Mouse (Mus musculus) heart, adult 2 months (tissue): Measurements from ENCODE around the gene Rbms1. TPM values are rescaled to one million over a fixed set of nuclear protein-coding genes. Genes with fewer than 3 reads are reported as not detected.

ENCODE experiments used
- DNase-seq, 2 experiments: peaks; one replicate each; pipeline ENCODE4 v3.0.0; 2021
- H3K27ac ChIP-seq: fragments of 200-600 bp; 2 replicates; pipeline ENCODE4 v1.8.1; 2022
- H3K27me3 ChIP-seq: fragments of 200-500 bp; 2 replicates; pipeline ENCODE4 v1.6.1; 2012; ENCODE audit warnings: mild to moderate bottlenecking, low read length, inconsistent platforms, mixed read lengths; ENCODE audit not compliant: control insufficient read depth, insufficient read depth
- H3K36me3 ChIP-seq: fragments of 200-500 bp; 2 replicates; pipeline ENCODE4 v1.6.1; 2012; ENCODE audit warnings: low read length, inconsistent platforms; ENCODE audit not compliant: control insufficient read depth, insufficient read depth
- H3K4me1 ChIP-seq: fragments of 200-500 bp; 2 replicates; pipeline ENCODE4 v1.6.1; 2011; ENCODE audit warnings: low read length; ENCODE audit not compliant: control insufficient read depth, insufficient read depth
- H3K4me3 ChIP-seq: fragments of 200-600 bp; 2 replicates; pipeline ENCODE4 v1.8.1; 2022
- H3K79me2 ChIP-seq: fragments of 200-500 bp; replicated peaks from 2 replicates; pipeline ENCODE4 v1.6.1; 2012; ENCODE audit warnings: mild to moderate bottlenecking, inconsistent platforms, low read length, moderate library complexity, mixed read lengths; ENCODE audit not compliant: control insufficient read depth, insufficient read depth
- H3K9ac ChIP-seq: fragments of 200-500 bp; 2 replicates; pipeline ENCODE4 v1.6.1; 2012; ENCODE audit warnings: low read depth, mild to moderate bottlenecking, control low read depth, inconsistent platforms, low read length, mixed read lengths
- CTCF ChIP-seq: fragments of 200-600 bp; IDR thresholded peaks from 2 replicates; pipeline ENCODE4 v1.8.1; 2022; ENCODE audit warnings: antibody characterized with exemption, mild to moderate bottlenecking, moderate library complexity
- EP300 ChIP-seq: fragments of 200-500 bp; IDR thresholded peaks from 2 replicates; pipeline ENCODE4 v1.6.1; 2011; ENCODE audit warnings: low read depth, low read length, control low read depth; ENCODE audit not compliant: insufficient read depth
- POLR2A ChIP-seq: fragments of 200-500 bp; IDR thresholded peaks from 2 replicates; pipeline ENCODE4 v1.6.1; 2011; ENCODE audit warnings: mild to moderate bottlenecking, low read depth, low read length, control low read depth; ENCODE audit not compliant: insufficient read depth
- WGBS: fragments of 180-500 bp; shearing (Covaris S2); methylation state at CpG from one replicate; pipeline ENCODE4 v1.1.7; 2018; 5-methylcytosine and 5-hydroxymethylcytosine counted together
- intact Hi-C: fragments of 180-260 bp; cut with DNase I; formaldehyde crosslinking; loops from one replicate; pipeline ENCODE4 v1.15.1; 2025
- polyA plus RNA-seq: library from polyadenylated mRNA; depleted of rRNA; stranded (reverse); fragments of >200 nt; gene quantifications from 2 replicates; pipeline ENCODE4 v1.2.3, GENCODE M21; 2012
- total RNA-seq, 2 experiments: library from RNA; stranded (reverse); gene quantifications; 2 replicates each; pipeline ENCODE4 v1.2.3; 2021

Rbms1 gene
- total and polyA plus RNA-seq, 3 experiments = 44.5 to 79.4 (median 48.7) TPM

DNA sequence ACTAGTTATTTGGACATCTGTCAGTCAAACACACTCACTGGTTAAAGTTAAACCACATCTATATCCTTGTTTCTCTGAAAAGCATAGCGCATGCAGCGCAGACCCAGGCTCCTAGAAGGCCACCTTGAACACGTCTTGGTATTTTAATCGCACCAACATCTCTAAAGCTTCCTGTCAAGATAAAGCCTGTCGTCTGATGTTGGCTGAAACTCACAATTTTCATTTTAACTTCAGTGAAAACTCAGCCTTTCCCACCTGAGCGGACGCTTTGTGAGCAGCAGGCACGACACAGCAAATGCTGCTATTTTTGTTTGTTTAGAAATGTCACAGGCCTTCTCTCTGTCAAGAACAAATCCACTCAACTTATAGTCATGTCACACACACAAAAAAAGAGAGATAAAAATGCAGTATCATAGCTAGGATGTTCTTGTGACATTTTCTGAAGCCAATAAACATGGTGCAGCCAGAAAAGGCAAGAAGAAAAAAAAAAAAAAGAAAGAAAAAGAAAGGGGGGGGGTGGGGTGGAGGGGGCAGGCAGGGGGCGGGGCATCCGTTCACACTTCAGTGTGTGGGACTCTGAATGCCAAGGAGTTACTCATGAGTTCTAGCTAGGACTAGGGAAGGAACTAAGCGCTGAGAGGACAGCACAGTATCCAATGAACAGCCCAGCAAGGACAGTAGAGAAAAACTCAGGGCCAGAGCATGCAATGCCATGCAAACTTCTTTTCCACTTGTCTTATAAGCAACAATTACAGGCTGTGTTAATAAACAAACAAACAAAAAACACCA is 39.0 kb downstream of the Rbms1 start:
- H3K36me3 ChIP-seq = peaks cover 36% of the 10 kb centered on the region
- no peaks in the 10 kb centered on the region for H3K27me3 ChIP-seq
- WGBS = 33% methylated on average over 11 of the region's 11 CpGs
- no peak for DNase-seq
- TF ChIP-seq CTCF = no peak
- peaks cover 40% of the 10 kb centered on the region for H3K4me1 ChIP-seq
- no peak overlapping the region for H3K9ac ChIP-seq
- H3K79me2 ChIP-seq = peaks cover 8% of the 10 kb centered on the region
- intact Hi-C loops = loop anchor here (5.0 kb wide), 1 partner anchor 38 kb away; the partner anchor contains the start of gene Rbms1
- peak overlapping the region; percentile 76 for H3K27ac ChIP-seq
- no peak overlapping the region for H3K4me3 ChIP-seq

GRCm38 (mm10) chr2:60923111-60923510 is 39.9 kb downstream of the Rbms1 start:
- Histone ChIP-seq H3K4me3 (no peak overlapping the region), H3K4me1 (peaks cover 41% of the 10 kb centered on the region), H3K36me3 (peaks cover 42% of the 10 kb centered on the region), H3K79me2 (peaks cover 6% of the 10 kb centered on the region; the same call in 1 of the 2 replicates), H3K27ac (peak overlapping the region; percentile 76), H3K9ac (no peak overlapping the region), H3K27me3 (no peaks in the 10 kb centered on the region)
- intact Hi-C loops = loop anchor here (5.0 kb wide), 1 partner anchor 39 kb away; the partner anchor contains the start of gene Rbms1
- no peak for DNase-seq
- TF ChIP-seq EP300 (0 out of 2 replicates have a peak, but pooled peaks have one; percentile 19), POLR2A (no peak)
- 31% methylated on average over 6 of the region's 6 CpGs for WGBS

GRCm38 (mm10) chr2:60922351-60922750 is 40.6 kb downstream of the Rbms1 start:
- 34% methylated on average over 5 of the region's 5 CpGs for WGBS
- intact Hi-C loops = loop anchor here (5.0 kb wide), 1 partner anchor 40 kb away; the partner anchor contains the start of gene Rbms1
- DNase-seq = peak; percentile 55 to 72

GRCm38 (mm10) chr2:60920076-60920475 is 42.9 kb downstream of the Rbms1 start:
- TF ChIP-seq POLR2A (no peak), CTCF (no peak), EP300 (no peak)
- intact Hi-C loops = loop anchor here (5.0 kb wide), 1 partner anchor 42 kb away; the partner anchor contains the start of gene Rbms1
- H3K36me3 ChIP-seq = peaks cover 46% of the 10 kb centered on the region
- H3K4me3 ChIP-seq = no peak overlapping the region
- DNase-seq = no peak
- H3K4me1 ChIP-seq = peaks cover 41% of the 10 kb centered on the region
- H3K27me3 ChIP-seq = no peaks in the 10 kb centered on the region
- WGBS = 12% methylated on average over 3 of the region's 3 CpGs
- no peak overlapping the region for H3K9ac ChIP-seq
- H3K79me2 ChIP-seq = peaks cover 3% of the 10 kb centered on the region
- H3K27ac ChIP-seq = peak overlapping the region; percentile 51

More at GRCm38 (mm10) chr2:60922351-60922750, 40.6 kb downstream of the Rbms1 start:
- Histone ChIP-seq H3K27ac (peak overlapping the region; percentile 76), H3K27me3 (no peaks in the 10 kb centered on the region), H3K4me3 (no peak overlapping the region), H3K9ac (no peak overlapping the region), H3K4me1 (peaks cover 41% of the 10 kb centered on the region), H3K79me2 (peaks cover 5% of the 10 kb centered on the region), H3K36me3 (peaks cover 47% of the 10 kb centered on the region)
- TF ChIP-seq EP300 = peak; percentile 88
- no peak for TF ChIP-seq POLR2A

- Histone ChIP-seq H3K79me2 (peaks cover 2% of the 10 kb centered on the region), H3K36me3 (peaks cover 44% of the 10 kb centered on the region), H3K27ac (peak overlapping the region; percentile 49), H3K4me3 (no peak overlapping the region), H3K4me1 (peaks cover 32% of the 10 kb centered on the region), H3K9ac (no peak overlapping the region), H3K27me3 (no peaks in the 10 kb centered on the region)
- intact Hi-C loops = no loop called here
- TF ChIP-seq POLR2A (no peak), EP300 (no peak), CTCF (no peak)
- no peak for DNase-seq
- 49% methylated on average over 7 of the region's 7 CpGs for WGBS
Measured at GRCm38 (mm10) chr2:60918401-60918800, 44.6 kb downstream of the Rbms1 start.
